Mouse (Mus musculus) lung, postnatal 10 days (tissue): ENCODE data around the gene Snrpf.

Experiments used
- DNase-seq: peaks from one replicate; pipeline ENCODE4 v3.0.0; 2021

Gene Snrpf

DNA sequence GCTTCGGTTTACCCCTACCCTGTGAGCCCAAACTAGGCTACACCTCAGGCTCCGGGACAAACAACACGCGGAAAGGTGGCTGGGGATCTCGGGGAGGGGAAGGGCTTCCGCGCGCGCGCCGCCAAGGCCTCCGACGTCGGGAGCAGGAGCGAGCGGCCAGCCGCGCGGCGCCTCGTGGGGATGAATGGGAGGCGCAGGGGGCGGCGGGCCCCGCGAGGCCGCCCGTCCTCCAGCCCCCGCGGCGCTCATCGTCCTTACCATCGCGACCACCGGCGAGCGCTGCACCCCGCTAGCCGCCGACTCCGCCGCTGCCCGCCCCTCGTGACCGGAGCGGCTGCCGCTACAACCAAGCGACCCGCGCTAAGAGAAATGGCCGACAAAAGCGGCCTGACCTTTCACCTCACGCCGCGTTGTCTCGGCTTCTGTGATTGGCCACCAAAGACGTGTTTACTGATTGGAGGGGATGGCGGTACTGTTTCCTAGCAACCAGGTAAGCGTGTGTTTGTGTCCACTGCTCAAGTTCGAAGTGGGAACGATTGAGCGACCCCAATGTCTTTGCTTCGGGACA is at the start of gene Snrpf:
Gene Snrpf, minus strand, starts transcription at position 426 of the 568 bp plus-strand sequence.
- peak; percentile 94 for DNase-seq

DNA sequence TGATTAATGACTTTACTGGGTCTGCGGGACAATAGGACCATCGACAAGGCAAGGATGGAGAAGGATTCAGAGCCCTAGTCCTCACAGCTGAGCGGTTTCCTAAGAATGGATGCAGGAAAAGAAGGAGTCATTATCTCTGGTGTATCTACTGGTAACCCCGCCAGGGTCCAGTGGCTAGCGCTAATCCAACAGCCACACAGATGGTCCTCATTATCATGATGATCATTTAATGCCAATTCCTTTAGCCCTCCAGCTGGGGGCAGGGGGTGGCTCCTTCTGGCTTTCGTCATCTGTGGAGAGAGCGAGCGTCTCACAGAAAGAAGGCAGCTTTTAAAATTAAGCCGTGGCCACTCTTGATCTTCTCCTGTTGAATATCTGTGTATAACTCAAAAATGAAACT is 46.4 kb upstream of the Snrpf start:
- no peak for DNase-seq

DNA sequence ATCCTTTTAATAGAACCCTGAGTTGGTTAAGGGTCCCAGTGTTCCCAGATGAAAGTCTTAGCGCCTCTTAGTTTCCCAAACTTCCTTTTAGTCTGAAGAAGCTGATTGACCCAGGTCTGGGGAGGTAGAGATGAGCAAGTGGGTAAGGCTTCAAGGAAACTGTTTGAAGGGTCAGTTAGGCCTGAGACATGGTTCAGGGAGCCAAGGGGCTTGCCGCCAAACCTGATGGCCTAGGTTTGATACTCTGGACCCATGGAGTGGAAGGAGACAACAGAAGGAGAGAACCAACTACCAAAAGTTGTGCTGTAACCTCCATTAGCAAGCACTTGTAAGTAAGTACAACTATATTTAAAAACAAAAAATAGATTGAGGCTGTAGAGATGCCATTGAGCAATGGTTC is 44.5 kb upstream of the Snrpf start:
- no peak for DNase-seq

DNA sequence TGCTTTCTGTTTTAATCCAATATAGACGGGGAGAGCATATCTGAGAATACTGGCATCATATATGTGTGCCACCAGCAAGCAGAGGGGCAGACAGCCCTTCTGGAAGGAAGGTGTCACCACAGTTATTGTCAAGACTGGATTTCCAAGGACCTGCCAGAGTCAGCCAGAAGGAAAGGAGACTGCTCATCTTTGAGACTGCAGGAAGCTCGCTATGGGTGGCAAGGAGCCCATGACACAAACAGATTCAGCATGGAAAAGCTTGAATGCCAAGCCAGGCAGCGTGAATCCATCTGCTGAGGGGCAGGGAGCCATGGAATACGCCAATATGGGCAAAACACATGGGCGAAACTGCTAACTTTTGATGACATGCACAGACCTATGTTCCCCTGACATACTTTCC is 44.1 kb upstream of the Snrpf start:
- no peak for DNase-seq

DNA sequence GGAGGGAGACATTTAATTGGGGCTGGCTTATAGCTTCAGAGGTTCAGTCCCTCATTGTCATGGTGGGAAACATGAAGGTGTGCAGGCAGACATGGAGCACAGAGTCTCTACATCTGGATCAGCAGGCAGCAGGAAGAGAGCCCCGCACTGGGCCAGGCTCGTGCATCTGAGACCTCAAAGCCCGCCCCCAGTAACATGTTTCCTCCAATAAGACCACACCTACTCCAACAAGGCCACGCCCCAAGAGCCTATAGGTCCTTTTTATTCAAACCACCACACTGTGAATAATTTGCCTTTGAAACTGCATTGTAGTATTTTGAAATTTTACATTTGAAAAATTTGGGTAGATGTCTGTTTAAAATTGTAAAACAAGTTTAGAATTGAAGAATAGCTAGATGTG is 42.6 kb upstream of the Snrpf start:
- DNase-seq = no peak

DNA sequence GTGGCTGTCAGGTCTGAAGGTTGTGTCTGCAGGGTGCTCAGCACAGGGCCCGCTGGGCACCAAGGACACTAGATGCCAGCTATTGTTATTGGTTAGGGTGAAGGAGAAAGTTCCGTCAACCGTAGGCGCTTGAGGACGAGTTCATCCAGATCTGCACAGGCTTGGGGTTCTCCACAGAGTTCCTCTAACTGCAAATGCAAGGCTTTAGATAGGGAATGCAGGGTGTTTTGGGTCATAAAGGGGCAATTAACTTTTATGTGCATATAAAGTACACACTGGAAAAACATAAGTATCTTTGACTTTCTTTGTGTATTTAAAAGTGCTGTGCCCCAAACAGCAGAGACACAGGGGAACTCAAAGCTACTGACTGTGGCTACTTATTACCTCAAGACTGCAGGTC is 40.8 kb upstream of the Snrpf start:
- no peak for DNase-seq

DNA sequence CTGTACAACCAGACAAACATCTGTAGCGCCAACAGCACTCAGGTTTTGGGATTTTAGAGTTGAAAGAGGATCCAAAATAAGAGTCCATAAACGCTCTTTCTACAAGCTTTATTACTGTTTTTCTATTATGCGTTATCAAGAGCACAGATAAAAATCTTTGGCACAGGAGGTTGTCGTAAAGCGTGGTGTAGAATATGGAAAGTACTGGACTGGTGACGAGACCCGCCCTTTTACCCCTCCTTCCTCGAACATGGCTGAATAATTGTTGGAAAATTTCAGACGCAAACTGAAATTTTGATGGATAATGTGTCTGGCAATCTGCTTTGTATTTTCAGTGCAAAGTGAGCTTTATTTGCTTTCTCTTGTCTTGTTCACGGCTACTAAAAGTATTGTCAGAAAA is 34.6 kb upstream of the Snrpf start:
- DNase-seq = no peak

DNA sequence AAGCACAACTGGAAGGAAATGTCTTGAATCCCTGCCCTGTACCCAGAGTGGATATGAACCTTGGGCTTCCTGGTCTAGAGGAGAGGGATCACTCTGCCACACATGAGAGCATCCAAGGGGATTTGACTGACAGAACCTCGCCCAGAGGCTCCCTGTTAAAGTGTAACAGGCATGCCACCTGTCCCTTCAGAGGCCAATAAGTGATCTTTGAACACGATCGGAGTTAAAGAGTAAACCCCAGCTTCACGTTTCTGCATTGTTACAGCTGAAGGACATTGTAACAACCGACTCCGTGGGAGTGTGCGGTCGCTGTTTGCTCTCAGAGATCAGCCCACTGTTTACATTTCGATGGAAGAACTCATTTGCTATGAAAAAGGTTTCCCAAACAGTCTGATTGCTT is 34.2 kb upstream of the Snrpf start:
- no peak for DNase-seq

DNA sequence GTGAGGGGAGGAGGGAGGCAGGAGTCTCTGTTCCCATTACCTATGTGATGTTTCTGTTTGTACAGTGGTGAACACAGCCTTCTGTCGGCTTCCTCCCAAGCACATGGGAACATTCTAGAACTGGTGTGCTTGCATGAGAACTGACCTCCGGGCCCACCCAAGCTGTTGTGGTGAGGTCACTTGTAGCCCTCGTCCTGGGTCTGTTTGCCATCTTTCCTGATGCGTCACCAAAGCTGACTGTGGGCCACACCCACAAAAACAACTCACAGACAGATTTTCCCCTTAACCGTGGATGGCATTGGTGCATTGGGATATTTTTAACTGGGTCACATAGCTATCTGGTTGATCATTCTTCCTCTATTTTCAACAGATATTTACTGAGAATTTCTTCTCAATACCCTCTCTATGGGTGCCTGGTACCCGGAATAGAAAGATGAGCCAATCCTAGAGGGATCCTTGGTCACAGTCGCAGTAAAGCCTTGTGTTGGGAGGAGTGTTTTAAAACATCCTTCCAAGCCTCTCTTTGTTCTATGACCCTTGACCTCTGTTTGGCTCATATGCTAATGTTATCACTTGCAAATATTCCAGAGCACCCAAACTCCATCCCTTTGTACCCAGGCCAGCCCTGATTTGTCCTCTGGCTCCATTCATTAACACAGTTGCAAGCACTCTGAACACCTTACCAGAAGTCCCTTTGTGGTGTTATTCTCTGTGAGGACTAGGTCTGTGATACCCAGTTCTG is 31.1 kb upstream of the Snrpf start:
- peak; percentile 55 for DNase-seq

DNA sequence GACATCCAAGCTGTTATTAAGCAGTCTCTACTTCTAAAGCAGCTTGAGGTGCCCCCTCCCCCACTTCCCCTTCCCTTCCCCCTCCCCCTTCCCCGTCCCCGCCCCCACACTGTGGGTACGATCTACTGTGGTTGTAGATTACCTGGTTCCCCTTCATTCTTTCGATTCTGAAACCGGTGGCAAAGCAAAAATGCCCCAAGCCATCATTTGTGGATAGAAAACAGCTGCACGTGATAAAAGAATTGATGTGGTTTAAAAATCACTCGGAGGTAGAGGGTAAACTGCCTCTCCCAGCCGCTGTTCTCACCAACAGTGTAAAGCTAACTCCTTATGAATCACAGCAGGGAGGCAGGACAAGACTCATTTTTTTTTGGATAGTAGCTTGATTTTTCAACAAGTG is 25.3 kb upstream of the Snrpf start:
- DNase-seq = no peak

DNA sequence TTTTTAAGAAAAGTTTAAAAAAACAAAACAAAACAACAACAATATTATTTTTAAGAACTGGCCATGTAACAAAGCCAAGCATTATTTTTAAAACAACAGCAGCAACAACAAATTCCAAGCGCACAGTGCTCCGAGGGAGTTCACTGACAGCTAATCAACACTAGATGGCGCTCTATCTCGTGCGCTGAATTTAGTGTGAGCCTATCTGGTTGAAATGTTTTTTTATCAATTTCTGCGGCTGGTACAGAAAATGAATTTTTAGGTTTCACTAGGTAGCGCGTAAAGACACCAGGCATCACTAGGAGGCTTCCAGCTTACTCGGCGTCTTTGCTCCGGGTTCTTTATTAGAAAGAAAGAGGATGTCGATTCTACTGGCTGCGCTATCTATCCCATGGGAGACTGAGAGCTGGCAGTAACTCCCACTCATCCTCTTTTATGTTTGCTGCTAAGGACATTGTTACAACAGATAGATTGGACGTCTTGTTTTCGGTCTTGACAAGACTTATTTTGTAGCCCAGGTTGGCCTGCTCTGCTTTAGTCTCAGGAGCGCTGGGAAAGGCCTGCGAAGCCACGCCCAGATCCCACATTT is 22.0 kb upstream of the Snrpf start:
- DNase-seq = peak; percentile 51

DNA sequence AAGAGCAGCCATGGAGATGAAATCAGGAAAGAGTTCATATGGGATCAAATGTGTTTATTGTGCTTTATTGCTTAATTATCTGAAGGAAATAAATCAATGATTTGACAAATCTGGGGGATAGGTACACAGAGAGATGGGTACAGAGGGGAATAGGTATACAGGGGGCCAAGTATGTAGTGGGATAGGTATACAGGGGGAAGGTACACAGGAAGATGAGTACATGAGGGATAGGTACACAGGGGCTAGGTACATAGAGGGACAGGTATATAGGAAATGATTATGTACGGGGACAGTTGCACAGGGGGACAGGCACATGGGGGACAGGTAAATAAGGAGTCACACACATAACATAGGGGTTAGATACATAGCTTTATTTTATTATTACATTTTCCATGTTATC is 21.4 kb upstream of the Snrpf start:
- DNase-seq = no peak

DNA sequence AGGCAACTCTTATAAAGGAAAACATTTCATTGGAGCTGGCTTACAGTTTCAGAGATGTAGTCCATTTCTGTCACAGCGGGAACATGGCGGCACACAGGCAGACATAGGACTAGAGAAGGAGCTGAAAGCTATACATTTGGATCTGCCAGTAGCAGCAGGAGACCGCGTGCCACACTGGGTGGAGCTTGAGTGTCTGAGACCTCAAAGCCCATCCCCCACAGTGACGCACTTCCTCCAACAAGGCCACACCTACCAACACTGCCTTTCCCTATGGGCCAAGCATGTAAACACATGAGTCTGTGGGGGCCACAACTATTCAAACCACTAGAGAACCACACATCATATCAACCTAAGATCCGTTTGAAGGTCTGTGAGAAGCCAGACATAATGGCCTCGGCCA is 19.7 kb upstream of the Snrpf start:
- DNase-seq = no peak

DNA sequence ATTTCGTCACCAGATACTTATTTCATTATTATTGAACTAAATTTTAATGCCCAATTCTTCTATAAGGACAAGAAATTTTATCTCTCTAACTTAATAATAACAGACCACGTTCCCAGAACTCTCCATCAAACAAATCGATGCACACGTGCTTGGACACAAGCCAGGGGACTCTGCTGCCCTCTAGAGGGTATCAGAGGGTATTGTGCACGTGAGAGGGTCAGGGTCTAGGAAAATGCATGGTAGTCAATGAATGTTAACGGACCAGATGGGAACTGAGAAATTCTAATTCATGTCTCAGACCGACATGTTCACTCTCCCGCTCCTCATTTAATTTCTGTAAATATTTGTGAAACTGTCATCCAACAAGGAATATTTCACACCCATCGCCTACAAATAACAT is 18.5 kb upstream of the Snrpf start:
- DNase-seq = no peak

DNA sequence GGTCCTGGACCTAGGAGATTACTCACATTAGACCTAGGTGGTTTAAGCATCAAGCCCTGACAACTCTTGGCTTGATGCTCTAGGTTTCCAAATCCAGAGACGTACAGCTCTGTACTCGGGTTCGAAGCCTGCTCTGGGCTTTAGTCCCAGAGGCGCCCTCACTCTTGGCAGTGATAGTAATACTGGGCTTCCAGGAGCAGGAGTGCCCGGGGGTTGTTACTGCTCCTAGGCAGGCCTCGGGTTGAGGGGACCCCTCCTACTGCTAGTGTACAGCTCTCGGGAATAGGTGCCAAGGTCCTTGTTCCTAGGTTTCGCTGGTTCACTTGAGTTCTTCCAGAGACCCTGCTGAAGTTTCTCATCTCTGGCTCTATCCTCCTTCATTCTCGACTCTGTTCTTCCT is 16.8 kb upstream of the Snrpf start:
- no peak for DNase-seq

DNA sequence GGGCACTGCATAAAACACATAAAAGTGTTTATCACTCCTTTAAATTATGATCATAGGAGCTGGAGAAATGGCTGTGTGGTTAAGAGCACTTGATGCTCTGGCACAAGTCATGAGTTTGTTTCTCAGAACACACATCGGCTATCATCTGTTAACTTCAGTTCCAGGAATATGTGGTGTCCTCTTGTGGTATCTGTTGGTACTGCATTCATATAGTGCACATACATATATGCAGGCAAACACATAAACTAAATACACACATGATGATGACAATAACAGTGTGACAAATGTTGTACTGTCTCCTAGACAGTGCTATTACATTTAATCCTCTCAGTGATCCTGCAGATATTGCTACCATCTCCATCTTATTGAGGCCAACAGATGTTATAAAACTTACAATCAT is 13.8 kb upstream of the Snrpf start:
- no peak for DNase-seq

DNA sequence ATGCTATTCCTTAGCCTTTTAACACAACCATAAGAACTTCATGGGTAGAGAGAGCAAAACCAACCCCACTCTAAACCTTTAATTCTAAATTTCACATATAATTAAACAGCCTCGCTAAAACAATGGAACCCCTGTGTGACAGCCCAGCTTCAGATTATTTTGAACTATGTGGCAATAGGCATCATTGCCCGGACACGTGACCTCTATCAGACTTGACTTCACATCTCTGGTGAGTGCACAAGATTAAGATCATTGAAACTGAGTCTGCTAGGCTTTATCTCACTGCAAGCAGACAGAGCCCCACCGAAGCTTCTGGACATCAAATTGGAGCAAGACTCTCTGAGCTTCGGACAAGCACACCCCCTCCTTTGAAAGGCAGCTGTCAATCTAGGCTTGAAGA is 12.8 kb upstream of the Snrpf start:
- no peak for DNase-seq

DNA sequence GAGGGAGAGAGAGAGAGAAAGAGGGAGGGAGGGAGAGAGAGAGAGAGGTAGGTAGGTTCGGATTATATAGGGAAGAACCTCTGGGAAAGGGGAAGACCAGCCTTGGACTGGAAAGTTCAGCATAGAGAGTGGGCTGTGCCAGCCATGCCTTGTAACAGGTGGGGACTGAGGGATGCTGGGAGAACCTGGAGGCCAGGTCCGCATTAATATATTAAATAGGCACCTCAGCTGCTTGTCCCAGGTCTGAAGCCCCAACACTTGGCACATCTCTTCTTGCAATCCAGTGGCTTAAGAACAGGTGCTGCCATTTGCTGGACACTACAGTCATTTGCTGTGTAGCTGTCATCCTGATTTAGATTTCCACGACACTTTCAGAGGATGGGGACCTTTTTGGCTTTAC is 7.1 kb upstream of the Snrpf start:
- no peak for DNase-seq

DNA sequence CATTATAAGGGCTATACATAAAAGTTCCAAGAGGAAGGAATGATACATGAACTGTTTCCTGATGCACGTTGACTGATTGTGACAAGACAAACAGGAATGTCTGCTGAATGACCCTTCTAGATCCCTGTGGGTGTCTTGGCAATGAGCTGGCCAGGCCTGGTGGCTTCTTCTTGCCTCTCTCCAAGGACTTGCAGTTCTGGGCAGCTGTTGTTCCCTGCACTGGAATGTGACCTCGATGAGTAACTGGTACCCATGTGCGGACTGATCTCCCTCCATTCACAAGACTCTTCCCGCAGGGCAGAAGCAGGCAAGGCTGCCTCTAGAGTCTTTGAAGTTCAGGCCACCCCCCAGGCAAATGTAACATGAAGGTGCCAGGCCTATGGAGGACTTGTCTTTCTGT is 6.3 kb upstream of the Snrpf start:
- DNase-seq = peak; percentile 23

DNA sequence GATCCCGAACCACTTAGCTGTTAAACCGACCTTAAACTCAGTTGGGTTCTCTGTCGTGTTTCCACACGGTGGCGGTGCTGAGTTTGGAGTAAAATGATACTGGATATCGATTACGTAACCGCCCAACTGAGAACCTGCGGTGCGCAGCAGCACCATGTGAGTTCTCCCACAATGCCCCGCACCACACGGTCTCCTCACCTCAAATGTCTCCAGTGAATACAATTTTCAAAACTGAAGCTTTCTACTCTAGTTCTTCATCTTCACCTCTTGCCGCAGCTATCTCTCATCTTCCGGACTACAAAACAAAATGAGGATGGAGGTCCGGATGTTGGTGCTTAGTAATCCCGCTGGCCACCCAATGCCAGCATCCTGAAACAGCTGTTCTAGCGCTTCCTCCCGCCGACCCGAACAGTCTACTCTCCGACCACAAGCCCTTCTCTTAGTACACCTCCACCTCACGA is 4.5 kb upstream of the Snrpf start:
- peak; percentile 90 for DNase-seq

DNA sequence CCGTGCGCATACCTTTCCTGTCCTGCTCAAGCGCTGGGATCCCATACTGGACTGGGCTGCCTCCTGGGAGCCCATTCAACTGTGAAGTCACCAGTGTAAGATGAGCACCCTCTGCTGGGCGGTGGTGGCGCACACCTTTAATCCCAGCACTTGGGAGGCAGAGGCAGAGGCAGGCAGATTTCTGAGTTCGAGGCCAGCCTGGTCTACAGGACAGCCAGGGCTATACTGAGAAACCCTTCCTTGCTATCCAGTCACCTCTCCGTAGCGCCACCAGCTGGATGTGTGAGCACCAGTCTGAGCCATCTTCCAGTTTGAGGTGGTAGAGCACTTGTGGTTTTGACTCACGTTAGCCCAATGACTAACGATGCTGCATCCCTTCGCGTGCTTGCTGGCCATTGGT is 3.0 kb upstream of the Snrpf start:
- peak; percentile 36 for DNase-seq

DNA sequence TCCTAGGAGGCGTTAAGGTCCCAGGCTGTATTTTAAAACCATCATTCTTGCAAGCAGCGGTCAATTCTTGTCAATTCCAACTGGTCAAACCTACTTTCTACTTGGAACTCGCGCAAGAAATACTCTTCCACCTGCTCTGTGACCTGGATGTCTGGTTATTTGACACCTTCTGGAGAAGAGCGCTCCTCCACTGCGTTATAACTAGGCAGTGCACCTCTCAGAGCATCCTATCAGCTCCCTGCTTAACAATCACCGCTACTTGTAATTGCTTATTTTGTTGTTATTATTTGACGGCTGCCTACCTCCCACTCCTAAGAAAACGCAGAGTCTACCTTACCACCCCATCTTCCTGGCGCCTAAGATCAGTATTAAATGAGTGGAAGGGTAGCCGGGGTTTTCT is 710 bp downstream of the Snrpf start:
- DNase-seq = no peak

DNA sequence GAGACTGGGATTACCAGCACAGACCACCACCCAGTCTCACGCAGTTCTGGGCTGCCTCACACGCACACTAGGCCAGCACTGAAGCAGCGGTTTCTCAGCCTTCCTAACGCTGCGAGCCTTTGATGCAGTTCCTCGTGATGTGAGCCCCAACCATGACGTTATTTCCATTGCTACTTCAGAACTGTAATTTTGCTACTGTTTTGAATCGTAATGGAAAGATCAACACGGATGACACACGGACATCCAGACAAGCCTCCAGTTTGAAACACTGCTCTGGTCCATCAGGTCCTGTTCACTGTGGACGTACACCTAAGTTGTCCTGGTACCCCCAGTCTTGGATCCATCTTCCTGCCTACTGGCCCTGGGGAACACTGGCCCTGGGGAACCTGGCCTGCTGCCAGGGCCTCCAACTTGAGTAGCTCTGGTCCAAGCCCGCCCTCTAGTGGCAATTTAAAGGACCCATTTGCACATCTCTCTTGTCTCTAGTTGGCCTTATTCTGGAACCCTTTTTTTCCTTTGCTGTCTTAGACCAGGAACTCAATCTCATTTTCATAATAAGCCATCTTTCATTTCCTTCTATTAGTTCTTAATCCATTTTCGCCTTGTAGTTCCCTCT is 12.1 kb downstream of the Snrpf start:
- peak; percentile 85 for DNase-seq

DNA sequence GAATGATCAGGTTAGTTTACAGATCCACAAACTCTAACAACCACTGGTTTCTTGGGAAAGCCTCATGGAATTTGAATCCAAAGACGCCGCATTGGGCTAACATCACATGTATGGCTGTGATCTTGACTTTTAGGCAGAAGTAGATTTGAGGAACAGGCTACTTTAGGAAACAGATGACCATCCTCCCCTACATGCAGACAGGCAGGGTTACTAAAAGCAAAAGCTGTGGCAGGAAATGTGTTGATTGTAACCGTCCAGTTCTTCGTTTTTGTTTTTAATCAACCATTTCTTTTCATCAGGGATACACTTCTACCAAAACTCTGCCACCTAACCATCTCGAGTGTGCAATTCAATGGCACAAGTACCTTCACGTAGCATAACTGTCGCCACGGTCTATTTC is 13.5 kb downstream of the Snrpf start:
- DNase-seq = no peak
